Mouse (Mus musculus) bone marrow macrophage, adult 2 months (primary cell): Measurements from ENCODE around the gene Cym. TPM values are rescaled to one million over a fixed set of nuclear protein-coding genes. Genes with fewer than 3 reads are reported as not detected.
A peak's percentile ranks its signal among the peaks of the same experiment; 100 is the strongest.

ENCODE experiments used
- H3K27ac ChIP-seq: 2 replicates; pipeline ENCODE4 v1.5.1; 2012; ENCODE audit warnings: low read depth, low read length; ENCODE audit not compliant: insufficient read depth
- H3K4me1 ChIP-seq: 2 replicates; pipeline ENCODE4 v1.6.1; 2012; ENCODE audit warnings: low read length; ENCODE audit not compliant: control insufficient read depth, insufficient read depth
- H3K4me3 ChIP-seq: 2 replicates; pipeline ENCODE4 v1.5.1; 2012; ENCODE audit warnings: mild to moderate bottlenecking, low read length, moderate library complexity; ENCODE audit not compliant: insufficient read depth
- CTCF ChIP-seq: IDR thresholded peaks from 2 replicates; pipeline ENCODE4 v1.5.1; 2012; ENCODE audit warnings: low read depth, mild to moderate bottlenecking, low read length, moderate library complexity
- POLR2A ChIP-seq: IDR thresholded peaks from 2 replicates; pipeline ENCODE4 v1.6.1; 2012; ENCODE audit warnings: mild to moderate bottlenecking, low read depth, low read length, borderline replicate concordance
- polyA plus RNA-seq: library from polyadenylated mRNA; stranded (reverse); fragments of >200 nt; gene quantifications from 2 replicates; pipeline ENCODE4 v1.2.4, GENCODE M21; 2012; ENCODE audit not compliant: missing spikeins, insufficient read depth, insufficient read length

The Cym gene
- polyA plus RNA-seq, 1 experiment, result not detected

- H3K4me3 ChIP-seq, result no peak overlapping the region
- TF ChIP-seq CTCF (no peak), POLR2A (no peak)
- no peak overlapping the region for H3K27ac ChIP-seq
- H3K4me1 ChIP-seq, result no peaks in the 10 kb centered on the region
Observed at GRCm38 (mm10) chr3:107229221-107229620, 7.7 kb upstream of the Cym start.

- Histone ChIP-seq H3K4me1 (no peaks in the 10 kb centered on the region), H3K27ac (no peak overlapping the region), H3K4me3 (no peak overlapping the region)
- TF ChIP-seq CTCF, result no peak
- no peak for TF ChIP-seq POLR2A
Observed at GRCm38 (mm10) chr3:107225820-107226219, 4.3 kb upstream of the Cym start.

GRCm38 (mm10) chr3:107223230-107223629, 1.7 kb upstream of the Cym start:
- Histone ChIP-seq H3K4me1 (no peaks in the 10 kb centered on the region), H3K4me3 (no peak overlapping the region), H3K27ac (no peak overlapping the region)
- TF ChIP-seq CTCF (no peak), POLR2A (no peak)

DNA sequence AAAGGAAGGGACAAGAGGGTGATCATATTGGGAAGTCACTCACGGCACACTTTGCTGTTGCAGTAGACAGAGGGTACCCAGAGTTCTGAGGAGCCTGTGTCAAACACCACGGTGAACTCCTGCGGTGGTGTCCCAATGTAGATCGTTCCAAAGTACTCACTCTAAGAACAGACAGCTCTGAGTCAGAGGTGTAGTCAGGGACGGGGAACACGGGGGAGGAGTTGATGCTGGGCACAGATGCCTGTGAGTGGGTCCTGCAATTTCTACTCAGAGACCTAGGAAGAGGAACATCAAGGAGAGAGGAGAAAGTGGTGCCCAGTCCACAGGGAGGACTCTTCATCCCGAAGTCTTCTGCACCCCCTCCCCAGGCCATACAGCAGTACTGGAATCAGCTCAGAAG, 3.0 kb downstream of the Cym start:
- no peaks in the 10 kb centered on the region for H3K4me1 ChIP-seq
- no peak overlapping the region for H3K4me3 ChIP-seq
- TF ChIP-seq CTCF, result no peak
- TF ChIP-seq POLR2A, result no peak
- no peak overlapping the region for H3K27ac ChIP-seq

GRCm38 (mm10) chr3:107217101-107217480, 4.4 kb downstream of the Cym start:
- TF ChIP-seq POLR2A, result no peak
- TF ChIP-seq CTCF, result no peak
- Histone ChIP-seq H3K4me1 (no peaks in the 10 kb centered on the region), H3K4me3 (no peak overlapping the region), H3K27ac (no peak overlapping the region)

DNA sequence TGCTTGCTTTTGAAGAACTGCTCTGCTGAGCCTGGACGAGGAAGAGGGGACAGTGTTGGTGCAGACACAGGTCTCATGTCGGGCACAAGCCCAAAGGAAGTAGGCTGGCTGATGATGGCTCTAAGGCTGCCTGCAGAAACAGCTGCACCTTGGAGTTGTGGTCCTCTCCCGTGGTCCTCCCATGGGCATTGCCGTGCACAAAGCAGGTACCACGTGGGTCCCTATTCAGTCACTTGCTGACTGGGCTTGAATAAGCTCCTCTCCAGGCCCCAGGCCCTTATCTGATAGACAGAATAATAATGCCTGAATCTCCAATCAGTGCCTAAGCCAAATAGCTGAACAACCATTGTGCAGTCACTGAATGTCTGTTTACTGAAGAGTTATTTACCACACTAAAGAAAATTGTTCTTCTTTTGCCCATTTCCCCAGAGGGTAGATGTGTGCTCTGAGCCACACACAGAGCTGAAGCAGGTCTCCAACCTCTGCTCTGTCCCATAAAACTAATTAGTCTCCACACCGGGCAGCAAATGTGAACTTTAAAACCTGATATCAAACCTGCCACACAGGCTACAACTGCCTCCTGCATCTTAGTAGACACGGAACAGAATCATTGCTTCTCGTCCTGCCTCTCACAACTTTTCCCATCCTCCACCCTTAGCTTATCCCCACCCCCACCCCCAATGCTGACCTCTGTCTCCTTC, 5.0 kb downstream of the Cym start:
- no peaks in the 10 kb centered on the region for H3K4me1 ChIP-seq
- H3K27ac ChIP-seq, result no peak overlapping the region
- H3K4me3 ChIP-seq, result no peak overlapping the region
- TF ChIP-seq CTCF (no peak), POLR2A (no peak)

- Histone ChIP-seq H3K4me1 (no peaks in the 10 kb centered on the region), H3K27ac (no peak overlapping the region), H3K4me3 (no peak overlapping the region)
- TF ChIP-seq CTCF (no peak), POLR2A (no peak)
Observed at GRCm38 (mm10) chr3:107214606-107215005, 6.9 kb downstream of the Cym start.

DNA sequence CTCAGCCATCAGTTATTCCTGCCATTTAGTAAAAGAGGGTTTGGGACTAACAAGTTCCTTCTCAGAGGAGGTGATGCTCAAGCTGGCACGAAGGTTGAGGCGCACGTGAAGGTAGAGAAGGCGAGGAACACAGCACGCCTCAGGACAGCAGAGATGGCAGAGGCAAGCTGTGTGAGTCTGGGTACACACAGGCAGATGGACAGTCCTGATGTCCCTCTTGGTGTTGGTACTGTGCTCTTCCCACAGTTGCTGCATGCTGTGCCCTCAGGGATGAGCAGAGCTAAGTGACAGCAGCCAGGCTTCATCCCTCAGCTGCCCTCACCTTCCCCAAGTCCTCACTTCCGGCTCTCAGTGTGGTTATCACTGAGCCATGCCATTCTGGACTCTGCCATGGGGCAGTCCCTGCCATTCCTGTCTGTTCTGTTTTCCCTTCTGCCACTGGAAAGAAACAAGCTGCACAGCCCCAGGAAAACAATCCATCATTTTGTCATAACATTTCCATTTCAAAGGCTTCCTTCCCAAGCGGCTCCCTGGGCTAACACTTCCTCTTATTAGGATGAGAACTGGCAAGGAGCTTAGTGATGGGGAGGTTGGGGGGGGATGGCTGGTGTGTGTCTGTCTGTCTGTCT, 13.8 kb downstream of the Cym start:
- no peak overlapping the region for H3K27ac ChIP-seq
- TF ChIP-seq POLR2A (no peak), CTCF (no peak)
- no peaks in the 10 kb centered on the region for H3K4me1 ChIP-seq
- H3K4me3 ChIP-seq, result no peak overlapping the region

DNA sequence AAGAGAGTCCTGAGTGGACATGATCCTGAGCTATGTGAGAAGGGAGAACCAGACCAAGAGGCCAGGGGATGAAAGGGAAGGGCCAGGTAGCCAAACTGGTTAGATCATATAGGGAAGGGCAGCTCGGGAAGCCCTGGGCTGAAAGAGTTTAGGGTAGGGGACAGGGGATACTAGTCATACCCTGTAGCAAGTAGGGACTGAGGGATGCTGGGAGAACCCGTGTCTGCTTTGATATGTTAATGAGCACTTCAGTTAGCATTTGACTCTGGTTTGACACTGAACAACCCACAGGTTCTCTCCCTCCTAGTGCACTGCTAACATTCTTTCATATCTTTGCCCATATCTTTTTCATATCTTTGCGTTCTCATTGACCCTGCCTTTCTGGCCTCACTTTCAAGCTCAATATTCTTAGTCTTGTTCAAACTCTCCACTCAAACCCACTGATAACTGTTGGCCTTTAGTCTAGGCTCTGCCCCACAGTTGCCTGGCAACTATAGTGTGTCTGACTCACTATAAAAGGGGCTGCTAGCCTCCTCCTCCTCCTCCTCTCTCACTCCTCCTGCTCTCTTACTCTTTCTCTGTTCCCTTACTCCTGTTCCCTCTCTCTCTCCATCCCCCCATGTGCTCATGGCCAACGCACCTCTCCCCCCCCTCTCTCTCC, 14.9 kb downstream of the Cym start:
- Histone ChIP-seq H3K4me3 (no peak overlapping the region), H3K4me1 (no peaks in the 10 kb centered on the region), H3K27ac (no peak overlapping the region)
- TF ChIP-seq POLR2A (no peak), CTCF (no peak)

GRCm38 (mm10) chr3:107205994-107206393, 15.5 kb downstream of the Cym start:
- H3K4me3 ChIP-seq, result no peak overlapping the region
- peak; percentile 43; the same call in 1 of the 2 replicates for TF ChIP-seq CTCF
- TF ChIP-seq POLR2A, result no peak
- H3K27ac ChIP-seq, result no peak overlapping the region
- H3K4me1 ChIP-seq, result no peaks in the 10 kb centered on the region

DNA sequence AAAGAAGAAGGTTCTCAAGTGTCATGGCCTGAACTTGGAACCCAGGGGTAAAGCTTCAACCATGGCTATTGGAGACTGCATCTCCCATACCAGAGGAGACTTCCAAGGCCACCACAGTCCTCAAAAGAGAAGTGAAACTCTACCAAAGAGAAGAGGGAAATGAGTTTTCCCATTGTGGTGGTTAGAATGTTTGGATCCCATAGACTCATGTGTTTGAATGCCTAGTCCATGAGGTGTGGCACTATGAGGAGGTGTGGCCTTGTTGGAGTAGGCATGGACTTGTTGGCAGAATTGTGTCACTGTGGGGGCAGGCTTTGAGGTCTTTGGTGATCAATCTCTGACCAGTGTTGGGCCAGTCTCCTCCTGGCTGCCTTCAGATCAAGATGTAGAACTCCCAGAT, 16.4 kb downstream of the Cym start:
- H3K4me3 ChIP-seq, result no peak overlapping the region
- TF ChIP-seq CTCF (no peak), POLR2A (no peak)

More for the DNA sequence above, 16.4 kb downstream of the Cym start:
- Histone ChIP-seq H3K27ac (no peak overlapping the region), H3K4me1 (no peaks in the 10 kb centered on the region)
